Mouse (Mus musculus): ENCODE results near the gene Cd93. TPM values are rescaled to one million over a fixed set of nuclear protein-coding genes. Genes with fewer than 3 reads are reported as not detected.

Cd93 gene
- polyA plus RNA-seq (2015; fragmentation: Nextera tagmentation; extraction: Ambion mirVana) = 25.8 and 29.0 TPM in 2 replicates

- Histone ChIP-seq H3K27me3 (ENCODE audit: control insufficient read depth, insufficient read depth, low read length) (no peaks in the 10 kb centered on the region), H3K9ac (ENCODE audit: low read length) (peak within 1 kb of the TSS; percentile 67), H3K9me3 (replicated peaks; ENCODE audit: control insufficient read depth, low read length) (no peaks in the 10 kb centered on the region), H3K36me3 (ENCODE audit: control insufficient read depth, insufficient read depth) (no peaks in the 10 kb centered on the region), H3K4me1 (ENCODE audit: control insufficient read depth, insufficient read depth, low read length) (no peaks in the 10 kb centered on the region), H3K4me3 (ENCODE audit: low read length) (peak within 1 kb of the TSS; percentile 46), H3K4me2 (ENCODE audit: low read depth, low read length) (peak within 1 kb of the TSS; percentile 45), H3K27ac (ENCODE audit: low read length) (peak within 1 kb of the TSS; percentile 91)
- WGBS = 17% methylated on average over 13 of the region's 13 CpGs
- ATAC-seq (replicated peaks; ENCODE audit: extremely low read depth, insufficient read depth, low FRiP score) = peak; percentile 79
Measured at GRCm38 (mm10) chr2:148443249-148443958, at the start of gene Cd93. TSS of gene Cd93 (minus strand) at chr2:148443563.

DNA sequence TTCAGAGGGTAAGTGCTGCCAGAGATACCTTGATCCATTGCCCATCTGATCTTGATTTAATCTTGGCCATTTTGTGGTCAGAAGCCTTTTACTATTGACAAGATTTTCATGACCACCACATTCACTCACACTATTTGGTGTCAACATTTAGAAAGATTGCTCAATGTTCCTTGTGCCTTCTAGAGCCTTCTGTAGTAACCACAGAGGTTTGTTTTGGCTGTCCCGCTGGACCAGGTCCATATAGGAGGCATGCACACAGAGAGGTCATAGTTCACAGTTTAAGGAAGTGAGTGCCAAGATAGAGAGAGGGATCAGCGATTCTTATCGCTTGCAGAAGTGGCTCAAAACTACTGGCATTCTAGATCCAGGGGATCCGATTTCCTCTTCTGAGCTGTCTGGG is 48.7 kb upstream of the Cd93 start:
- no peaks in the 10 kb centered on the region for H3K36me3 ChIP-seq (ENCODE audit: control insufficient read depth, insufficient read depth)
- no peaks in the 10 kb centered on the region for H3K27me3 ChIP-seq (ENCODE audit: control insufficient read depth, insufficient read depth, low read length)
- ATAC-seq (replicated peaks; ENCODE audit: extremely low read depth, insufficient read depth, low FRiP score) = no peak
- H3K4me1 ChIP-seq (ENCODE audit: control insufficient read depth, insufficient read depth, low read length) = peaks cover 3% of the 10 kb centered on the region; the same call in 1 of the 2 replicates
- no peak overlapping the region for H3K9ac ChIP-seq (ENCODE audit: low read length)
- WGBS = 53% methylated on average over 4 of the region's 4 CpGs
- H3K4me3 ChIP-seq (ENCODE audit: low read length) = no peak overlapping the region
- H3K4me2 ChIP-seq (ENCODE audit: low read depth, low read length) = no peak overlapping the region
- H3K9me3 ChIP-seq (replicated peaks; ENCODE audit: control insufficient read depth, low read length) = no peaks in the 10 kb centered on the region
- H3K27ac ChIP-seq (ENCODE audit: low read length) = no peak overlapping the region

DNA sequence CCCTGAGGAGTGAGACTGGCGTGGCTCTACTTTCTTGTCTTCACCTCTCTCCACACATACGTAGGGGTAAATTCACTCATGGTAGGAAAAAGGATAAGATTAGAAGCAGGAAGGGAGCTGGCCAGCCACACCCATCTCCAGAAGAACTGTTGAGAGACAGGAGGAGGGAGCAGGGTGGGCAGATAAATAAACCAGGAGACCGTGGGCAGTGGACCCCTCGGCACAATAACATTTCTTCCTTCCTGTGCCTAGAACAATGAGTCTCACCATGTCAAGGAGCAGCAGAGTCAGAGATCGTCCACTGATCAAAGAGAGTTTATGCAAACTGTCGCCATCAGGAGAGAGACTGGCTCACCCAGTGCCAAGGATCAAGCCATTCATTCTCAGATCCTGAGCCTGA is 46.8 kb upstream of the Cd93 start:
- H3K27me3 ChIP-seq (ENCODE audit: control insufficient read depth, insufficient read depth, low read length) = no peaks in the 10 kb centered on the region
- no peaks in the 10 kb centered on the region for H3K9me3 ChIP-seq (replicated peaks; ENCODE audit: control insufficient read depth, low read length)
- no peak overlapping the region for H3K4me2 ChIP-seq (ENCODE audit: low read depth, low read length)
- H3K36me3 ChIP-seq (ENCODE audit: control insufficient read depth, insufficient read depth) = no peaks in the 10 kb centered on the region
- no peak overlapping the region for H3K9ac ChIP-seq (ENCODE audit: low read length)
- H3K4me3 ChIP-seq (ENCODE audit: low read length) = no peak overlapping the region
- ATAC-seq (replicated peaks; ENCODE audit: extremely low read depth, insufficient read depth, low FRiP score) = no peak
- no peak overlapping the region; the same call in 1 of the 2 replicates for H3K27ac ChIP-seq (ENCODE audit: low read length)
- peaks cover 3% of the 10 kb centered on the region; the same call in 1 of the 2 replicates for H3K4me1 ChIP-seq (ENCODE audit: control insufficient read depth, insufficient read depth, low read length)
- 23% methylated on average over 6 of the region's 6 CpGs for WGBS

DNA sequence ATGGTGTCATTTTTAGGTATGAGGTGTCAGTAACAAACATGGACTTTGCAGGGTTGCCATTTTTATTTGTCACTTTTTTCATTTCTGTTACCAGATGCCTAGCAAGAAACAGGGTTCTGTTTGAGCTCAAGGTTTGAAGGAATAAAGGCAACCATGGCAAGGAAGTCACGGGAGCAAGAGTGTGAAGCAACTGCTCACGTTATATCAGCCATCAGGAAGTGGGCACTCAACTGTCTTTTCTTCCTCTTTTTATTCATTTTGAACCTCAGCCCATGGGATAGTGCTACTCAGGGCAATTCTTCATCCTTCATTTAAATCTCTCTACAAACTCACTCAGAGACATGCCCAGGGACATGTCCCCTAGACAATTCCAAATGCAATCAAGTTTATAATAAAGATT is 45.5 kb upstream of the Cd93 start:
- Histone ChIP-seq H3K36me3 (ENCODE audit: control insufficient read depth, insufficient read depth) (no peaks in the 10 kb centered on the region), H3K27ac (ENCODE audit: low read length) (no peak overlapping the region), H3K9ac (ENCODE audit: low read length) (no peak overlapping the region), H3K9me3 (replicated peaks; ENCODE audit: control insufficient read depth, low read length) (no peaks in the 10 kb centered on the region), H3K27me3 (ENCODE audit: control insufficient read depth, insufficient read depth, low read length) (no peaks in the 10 kb centered on the region), H3K4me2 (ENCODE audit: low read depth, low read length) (no peak overlapping the region), H3K4me3 (ENCODE audit: low read length) (no peak overlapping the region), H3K4me1 (ENCODE audit: control insufficient read depth, insufficient read depth, low read length) (peaks cover 3% of the 10 kb centered on the region; the same call in 1 of the 2 replicates)
- ATAC-seq (replicated peaks; ENCODE audit: extremely low read depth, insufficient read depth, low FRiP score) = no peak
- WGBS = 79% methylated on average over 2 of the region's 2 CpGs

DNA sequence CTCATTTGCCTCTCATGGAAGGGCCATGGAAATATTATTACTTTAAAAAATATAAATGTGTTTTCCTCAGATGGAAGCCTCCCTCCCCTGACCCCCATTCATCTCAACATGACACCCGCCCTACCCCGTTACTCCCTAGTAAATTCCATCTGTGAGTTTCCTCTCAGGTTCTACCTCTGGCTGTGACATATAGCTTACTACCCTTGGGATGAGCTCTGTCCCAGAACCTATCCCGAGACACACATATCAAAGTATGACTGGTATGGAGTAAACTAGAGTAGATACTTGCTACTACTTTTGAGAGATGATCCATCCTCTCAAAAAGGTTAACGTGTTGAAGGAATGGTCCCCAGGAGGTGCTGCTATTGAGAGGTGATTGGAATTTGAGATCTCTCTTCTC is 42.2 kb upstream of the Cd93 start:
- H3K27me3 ChIP-seq (ENCODE audit: control insufficient read depth, insufficient read depth, low read length) = no peaks in the 10 kb centered on the region
- peaks cover 3% of the 10 kb centered on the region; the same call in 1 of the 2 replicates for H3K4me1 ChIP-seq (ENCODE audit: control insufficient read depth, insufficient read depth, low read length)
- no peaks in the 10 kb centered on the region for H3K36me3 ChIP-seq (ENCODE audit: control insufficient read depth, insufficient read depth)
- H3K4me2 ChIP-seq (ENCODE audit: low read depth, low read length) = no peak overlapping the region
- ATAC-seq (replicated peaks; ENCODE audit: extremely low read depth, insufficient read depth, low FRiP score) = no peak
- no peak overlapping the region for H3K27ac ChIP-seq (ENCODE audit: low read length)
- H3K4me3 ChIP-seq (ENCODE audit: low read length) = no peak overlapping the region
- H3K9me3 ChIP-seq (replicated peaks; ENCODE audit: control insufficient read depth, low read length) = no peaks in the 10 kb centered on the region
- no peak overlapping the region for H3K9ac ChIP-seq (ENCODE audit: low read length)
- 79% methylated on average over 4 of the region's 4 CpGs for WGBS

GRCm38 (mm10) chr2:148480376-148480775 is 37.0 kb upstream of the Cd93 start:
- Histone ChIP-seq H3K9me3 (replicated peaks; ENCODE audit: control insufficient read depth, low read length) (no peaks in the 10 kb centered on the region), H3K27me3 (ENCODE audit: control insufficient read depth, insufficient read depth, low read length) (no peaks in the 10 kb centered on the region), H3K4me1 (ENCODE audit: control insufficient read depth, insufficient read depth, low read length) (no peaks in the 10 kb centered on the region), H3K36me3 (ENCODE audit: control insufficient read depth, insufficient read depth) (no peaks in the 10 kb centered on the region), H3K27ac (ENCODE audit: low read length) (no peak overlapping the region), H3K4me3 (ENCODE audit: low read length) (no peak overlapping the region), H3K4me2 (ENCODE audit: low read depth, low read length) (no peak overlapping the region), H3K9ac (ENCODE audit: low read length) (no peak overlapping the region)
- WGBS = 81% methylated on average over 8 of the region's 8 CpGs
- no peak for ATAC-seq (replicated peaks; ENCODE audit: extremely low read depth, insufficient read depth, low FRiP score)

DNA sequence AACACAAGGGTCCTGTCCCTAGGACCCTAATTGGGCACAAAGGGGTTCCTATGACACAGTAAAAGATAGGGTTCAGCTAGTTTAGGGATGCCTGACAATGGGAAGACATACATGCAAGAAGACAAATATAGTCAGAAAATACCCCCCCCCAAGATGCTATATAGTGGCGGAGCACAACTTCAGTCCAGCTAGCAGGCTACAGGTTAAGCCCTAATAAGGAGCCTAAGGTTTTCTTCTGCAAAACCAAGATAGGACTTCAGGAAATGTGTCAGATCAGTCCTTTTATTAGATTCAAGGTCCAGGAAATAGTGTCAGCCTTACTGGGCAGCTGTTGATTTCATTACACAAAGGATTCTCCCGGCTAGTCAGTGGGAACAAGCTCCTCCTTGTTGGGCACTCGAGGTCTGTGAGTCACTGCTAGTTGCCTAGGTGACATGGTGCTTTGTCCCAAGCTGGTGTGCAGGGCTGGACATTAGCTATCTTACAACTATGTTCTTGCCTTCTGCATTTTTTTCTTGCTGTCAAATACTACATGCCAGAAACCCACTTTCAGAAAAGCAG is 34.9 kb upstream of the Cd93 start:
- no peaks in the 10 kb centered on the region for H3K27me3 ChIP-seq (ENCODE audit: control insufficient read depth, insufficient read depth, low read length)
- no peaks in the 10 kb centered on the region for H3K9me3 ChIP-seq (replicated peaks; ENCODE audit: control insufficient read depth, low read length)
- H3K36me3 ChIP-seq (ENCODE audit: control insufficient read depth, insufficient read depth) = no peaks in the 10 kb centered on the region
- ATAC-seq (replicated peaks; ENCODE audit: extremely low read depth, insufficient read depth, low FRiP score) = peak; percentile 93
- H3K27ac ChIP-seq (ENCODE audit: low read length) = peak overlapping the region; percentile 77
- no peak overlapping the region for H3K9ac ChIP-seq (ENCODE audit: low read length)
- no peak overlapping the region for H3K4me2 ChIP-seq (ENCODE audit: low read depth, low read length)
- no peaks in the 10 kb centered on the region for H3K4me1 ChIP-seq (ENCODE audit: control insufficient read depth, insufficient read depth, low read length)
- H3K4me3 ChIP-seq (ENCODE audit: low read length) = no peak overlapping the region
- 22% methylated on average over 3 of the region's 3 CpGs for WGBS

- Histone ChIP-seq H3K27me3 (ENCODE audit: control insufficient read depth, insufficient read depth, low read length) (no peaks in the 10 kb centered on the region), H3K27ac (ENCODE audit: low read length) (no peak overlapping the region; the same call in 1 of the 2 replicates), H3K4me2 (ENCODE audit: low read depth, low read length) (no peak overlapping the region), H3K4me3 (ENCODE audit: low read length) (no peak overlapping the region), H3K9ac (ENCODE audit: low read length) (no peak overlapping the region), H3K36me3 (ENCODE audit: control insufficient read depth, insufficient read depth) (no peaks in the 10 kb centered on the region), H3K9me3 (replicated peaks; ENCODE audit: control insufficient read depth, low read length) (no peaks in the 10 kb centered on the region), H3K4me1 (ENCODE audit: control insufficient read depth, insufficient read depth, low read length) (no peaks in the 10 kb centered on the region)
- no peak for ATAC-seq (replicated peaks; ENCODE audit: extremely low read depth, insufficient read depth, low FRiP score)
- 69% methylated on average over 2 of the region's 2 CpGs for WGBS
Measured at GRCm38 (mm10) chr2:148477346-148477745, 34.0 kb upstream of the Cd93 start.

GRCm38 (mm10) chr2:148476576-148476975 is 33.2 kb upstream of the Cd93 start:
- 57% methylated on average over 4 of the region's 4 CpGs for WGBS
- no peaks in the 10 kb centered on the region for H3K4me1 ChIP-seq (ENCODE audit: control insufficient read depth, insufficient read depth, low read length)
- H3K9ac ChIP-seq (ENCODE audit: low read length) = no peak overlapping the region
- H3K4me3 ChIP-seq (ENCODE audit: low read length) = no peak overlapping the region
- peaks cover 3% of the 10 kb centered on the region; the same call in 1 of the 2 replicates for H3K9me3 ChIP-seq (replicated peaks; ENCODE audit: control insufficient read depth, low read length)
- H3K27me3 ChIP-seq (ENCODE audit: control insufficient read depth, insufficient read depth, low read length) = no peaks in the 10 kb centered on the region
- no peak overlapping the region for H3K4me2 ChIP-seq (ENCODE audit: low read depth, low read length)
- ATAC-seq (replicated peaks; ENCODE audit: extremely low read depth, insufficient read depth, low FRiP score) = no peak
- no peak overlapping the region for H3K27ac ChIP-seq (ENCODE audit: low read length)
- H3K36me3 ChIP-seq (ENCODE audit: control insufficient read depth, insufficient read depth) = no peaks in the 10 kb centered on the region
